Mouse (Mus musculus) kidney, postnatal 10 days (tissue): ENCODE results near the gene Glo1.

Experiments
- DNase-seq: peaks from one replicate; pipeline ENCODE4 v3.0.0; 2021; ENCODE audit warnings: mixed read lengths

Glo1 gene

GRCm38 (mm10) chr17:30575941-30576773, 50.5 kb downstream of the Glo1 start, which contains the start of gene Btbd9:
TSS of gene Btbd9 (minus strand) at chr17:30576488.
- DNase-seq, result peak; percentile 97

DNA sequence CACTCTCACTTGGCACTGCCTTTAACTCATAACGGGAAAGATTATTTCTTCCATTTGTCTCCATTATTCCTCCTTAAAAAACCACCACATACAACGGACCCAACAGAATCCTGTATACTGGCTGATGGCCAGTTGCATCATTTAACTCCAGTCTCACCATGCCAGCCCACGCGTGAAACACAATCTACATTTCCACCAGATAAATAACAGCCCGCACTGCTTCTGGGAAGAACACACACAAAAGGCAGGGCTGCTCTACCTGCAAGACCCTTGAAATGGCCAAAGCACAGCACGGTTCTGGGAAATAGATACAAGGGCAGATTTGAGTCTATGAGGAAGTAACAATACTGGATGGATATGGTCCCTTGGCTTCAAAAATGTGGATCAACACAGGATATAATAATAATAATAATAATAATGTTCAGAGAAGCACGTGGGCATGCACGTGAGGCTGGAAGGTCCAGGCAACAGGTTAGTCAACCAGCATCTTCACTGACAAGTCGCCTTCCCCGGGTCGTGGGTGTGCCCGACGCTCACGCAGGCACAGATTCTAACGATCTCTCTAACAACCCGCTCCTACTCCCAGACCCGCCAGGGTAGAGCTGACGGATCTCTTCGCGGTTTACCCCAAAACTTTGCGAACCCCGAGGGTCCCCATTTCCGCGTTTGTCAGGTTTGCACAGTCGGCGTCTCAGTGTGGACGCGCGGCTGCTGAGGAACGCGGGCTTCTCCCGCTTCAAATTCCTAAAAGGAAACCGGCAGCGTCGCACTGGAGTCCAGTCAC, 51.4 kb downstream of the Glo1 start:
- DNase-seq, result no peak

DNA sequence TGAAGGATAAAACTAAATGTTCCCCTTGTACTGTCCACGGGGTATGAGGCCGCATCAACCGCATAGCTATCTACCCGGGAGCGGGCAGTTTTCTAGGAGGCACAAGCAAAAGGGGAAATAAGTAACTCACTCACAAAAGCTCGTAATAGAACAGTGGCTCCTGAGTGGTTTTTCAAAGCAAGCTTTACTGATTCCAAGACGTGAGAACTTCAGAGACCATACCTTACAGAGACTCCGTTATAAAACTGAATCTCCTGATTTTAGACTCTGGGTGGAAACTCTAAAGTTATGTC, 51.9 kb downstream of the Glo1 start:
- DNase-seq, result no peak

DNA sequence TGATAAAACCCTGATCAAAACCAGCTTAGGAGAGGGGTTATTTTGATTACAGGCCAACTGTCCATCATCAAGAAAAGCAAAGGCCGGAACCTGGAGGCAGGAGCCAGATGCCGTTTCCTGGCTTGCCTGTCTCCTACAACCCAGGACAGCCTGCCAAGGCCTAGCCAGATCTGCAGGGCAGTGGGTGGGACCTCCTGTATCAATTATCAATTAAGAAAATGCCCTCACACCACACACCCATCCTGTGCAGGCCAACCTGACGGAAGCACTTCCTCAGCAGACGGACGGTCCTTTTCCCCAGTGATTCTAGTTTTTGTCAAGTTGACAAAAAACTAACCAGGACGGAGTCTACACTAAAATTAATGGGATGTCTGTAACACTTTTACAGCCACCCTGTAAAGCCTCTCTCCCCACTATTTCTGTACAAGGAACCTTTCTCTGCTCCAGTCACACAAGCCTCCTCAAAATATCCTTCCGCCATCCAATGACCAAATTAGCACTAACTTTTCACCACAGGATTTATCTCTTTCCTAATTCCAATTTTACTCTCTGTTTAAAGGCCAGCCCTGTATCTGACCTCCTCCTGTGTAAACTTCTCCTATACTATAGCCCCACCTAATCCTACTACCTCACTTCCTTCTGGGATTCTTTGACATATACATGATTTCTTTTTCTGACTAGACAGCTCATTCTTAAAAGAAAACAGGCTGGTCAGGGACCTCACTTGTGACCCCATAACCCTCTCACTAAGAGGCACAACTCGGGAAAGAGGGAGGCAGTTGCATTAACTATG, 52.5 kb downstream of the Glo1 start:
- DNase-seq, result peak; percentile 54

DNA sequence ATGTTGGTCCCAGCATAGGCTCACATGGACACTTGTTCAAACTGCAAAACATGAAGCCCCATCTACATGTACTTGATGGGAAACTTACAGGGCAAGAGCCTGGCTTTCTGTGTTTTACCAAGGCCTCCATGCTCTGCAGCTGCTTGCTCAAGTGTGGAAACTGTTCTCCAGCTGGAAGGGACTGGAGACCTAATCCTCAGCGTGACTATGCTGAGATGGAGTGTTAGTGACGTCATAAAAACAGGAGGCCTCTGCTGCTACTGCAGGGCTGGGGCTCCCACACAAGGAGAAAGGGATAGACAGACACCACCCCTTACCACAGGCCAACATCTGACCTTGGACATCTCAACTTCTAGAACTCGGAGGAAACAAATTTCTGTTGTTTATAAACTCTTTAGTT, 55.7 kb downstream of the Glo1 start:
- no peak for DNase-seq

DNA sequence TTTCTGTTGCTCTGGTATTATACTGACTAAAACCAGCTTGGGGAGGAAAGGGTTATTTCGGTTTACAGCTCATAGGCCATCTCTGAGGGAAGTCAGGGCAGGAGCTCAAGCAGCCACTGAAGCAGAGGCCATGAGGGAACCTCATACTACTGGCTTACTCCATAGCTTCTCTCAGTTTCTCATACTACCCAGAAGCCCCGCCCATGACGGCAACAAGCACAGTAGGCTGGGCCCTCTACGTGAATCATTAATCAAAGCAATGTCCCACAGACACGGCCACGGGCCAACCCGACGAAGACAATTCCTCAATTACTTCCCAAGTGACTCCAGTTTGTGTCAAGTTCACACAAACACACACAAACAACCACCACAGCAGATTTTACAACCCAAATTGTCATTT, 56.5 kb downstream of the Glo1 start:
- DNase-seq, result peak; percentile 75

- no peak for DNase-seq
Measured at GRCm38 (mm10) chr17:30568473-30568872, 58.2 kb downstream of the Glo1 start.

DNA sequence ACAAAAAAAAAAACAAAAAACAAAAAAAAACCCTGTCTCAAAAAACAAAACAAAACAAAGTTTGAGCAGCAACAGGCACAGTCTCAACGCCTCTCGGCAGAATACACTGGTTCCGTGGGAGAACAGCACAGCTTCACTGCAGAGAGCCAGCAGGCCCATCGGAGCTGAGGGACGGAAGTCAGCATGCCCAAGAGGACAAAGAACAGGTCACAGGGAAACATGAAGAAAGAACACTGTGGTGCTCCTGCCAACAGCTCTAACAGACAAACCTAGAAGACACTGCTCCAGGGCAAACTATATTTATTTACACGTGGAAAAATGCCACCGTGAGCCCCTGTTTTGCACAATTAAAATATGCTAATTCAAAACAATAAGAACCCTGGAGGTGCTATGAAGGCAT, 61.7 kb downstream of the Glo1 start:
- DNase-seq, result no peak

- DNase-seq, result no peak
Measured at GRCm38 (mm10) chr17:30564407-30564806, 62.3 kb downstream of the Glo1 start.

GRCm38 (mm10) chr17:30563484-30564075, 63.1 kb downstream of the Glo1 start:
- no peak for DNase-seq

- no peak for DNase-seq
Measured at GRCm38 (mm10) chr17:30562770-30563169, 63.9 kb downstream of the Glo1 start.

DNA sequence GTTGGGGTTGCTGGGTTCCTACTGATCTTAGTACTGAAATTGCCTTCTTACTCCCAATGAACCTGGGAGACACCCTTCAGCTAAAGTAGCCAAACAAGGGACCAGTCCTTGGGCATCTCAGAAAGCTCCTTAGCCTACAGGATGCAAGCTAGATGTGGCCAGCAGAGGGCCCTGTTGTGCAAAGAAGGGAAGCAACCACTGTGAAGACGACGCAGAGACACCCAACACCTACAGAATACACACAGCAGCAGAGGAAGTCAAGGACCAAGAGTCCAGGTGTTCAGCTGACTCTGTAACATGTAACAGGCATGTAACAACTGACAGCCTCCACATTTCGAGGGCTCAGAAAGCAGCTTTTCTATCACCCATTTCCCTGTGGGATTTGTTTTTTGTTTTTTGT, 67.1 kb downstream of the Glo1 start:
- DNase-seq, result peak; percentile 88

- DNase-seq, result no peak
Measured at GRCm38 (mm10) chr17:30558623-30559022, 68.0 kb downstream of the Glo1 start.

GRCm38 (mm10) chr17:30556512-30556911, 70.2 kb downstream of the Glo1 start:
- DNase-seq, result no peak

DNA sequence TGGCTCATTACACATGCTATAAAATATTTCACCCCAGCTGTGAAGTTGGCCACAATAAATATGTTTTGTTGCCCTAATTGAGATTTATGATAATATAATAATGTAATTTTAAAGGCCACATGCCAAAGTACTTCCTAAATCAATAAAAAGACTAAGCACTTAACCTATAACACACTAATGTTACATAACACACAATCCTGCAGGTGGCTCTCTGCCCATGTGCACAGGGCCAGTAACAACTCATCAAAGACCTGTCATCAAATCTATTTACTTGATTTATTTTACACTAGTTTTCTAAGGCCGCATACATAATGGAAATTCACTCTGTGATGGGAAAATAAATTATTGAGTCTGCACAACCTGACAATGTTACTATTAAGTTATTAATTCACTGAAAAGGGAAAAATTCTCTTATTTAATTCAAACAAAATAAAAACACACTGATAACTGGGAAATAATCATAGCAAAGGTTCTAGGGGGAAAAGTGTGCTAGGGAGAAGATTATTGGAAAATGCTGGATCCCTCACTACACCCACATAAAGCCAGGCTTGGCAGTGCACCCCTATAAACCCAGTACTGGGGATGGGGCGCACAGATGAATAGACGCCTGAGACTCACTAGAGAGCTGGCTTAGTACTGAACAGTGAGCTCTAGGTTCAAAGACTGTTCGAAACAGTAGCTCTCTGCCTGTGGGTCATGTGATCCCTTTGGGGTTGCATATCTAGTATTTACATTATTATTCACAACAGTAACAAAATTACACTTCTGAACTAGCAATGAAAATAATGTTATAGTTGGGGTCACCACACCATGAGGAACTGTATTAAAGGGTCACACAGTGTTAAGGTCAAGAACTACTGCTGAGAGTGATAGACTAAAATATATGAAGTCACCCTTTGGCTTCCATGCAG, 73.4 kb downstream of the Glo1 start:
- peak; percentile 21 for DNase-seq

DNA sequence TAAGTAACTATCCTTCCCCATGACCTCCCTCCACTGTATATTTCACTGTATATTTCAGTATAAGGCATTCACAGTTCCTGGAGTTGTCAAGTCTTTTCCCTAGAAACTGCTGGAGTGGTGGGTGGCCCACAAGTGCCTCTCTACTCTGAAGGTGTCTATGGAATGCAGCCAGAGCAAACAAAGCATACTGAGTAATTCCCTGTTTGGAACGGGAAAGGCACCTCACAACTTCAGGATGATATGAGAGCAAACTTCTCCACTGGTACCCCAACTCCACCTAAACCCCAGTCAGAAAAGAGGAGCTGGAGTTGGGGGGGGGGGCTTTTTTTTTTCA, 75.9 kb downstream of the Glo1 start:
- peak; percentile 9 for DNase-seq

- DNase-seq, result peak; percentile 5
Measured at GRCm38 (mm10) chr17:30549899-30550773, 76.5 kb downstream of the Glo1 start.

DNA sequence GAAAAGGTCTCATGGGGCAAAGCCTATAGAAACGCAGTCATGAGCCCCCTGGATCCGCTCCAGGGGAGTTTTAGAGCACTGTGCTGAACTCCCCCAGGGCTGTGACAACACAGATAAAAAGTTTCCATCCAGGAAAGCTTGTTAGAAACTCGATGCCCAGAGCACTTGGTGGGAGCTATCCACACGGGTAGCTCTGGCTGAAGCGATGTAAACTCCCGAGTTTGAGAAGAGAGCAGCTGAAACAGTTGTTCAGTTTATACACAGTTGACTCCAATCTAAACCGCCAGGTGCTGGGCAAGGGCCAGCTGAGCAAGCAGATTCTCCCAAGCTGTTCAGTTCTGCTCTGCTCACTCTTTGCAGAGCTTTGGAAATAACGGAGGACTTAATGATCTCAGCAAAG, 87.6 kb downstream of the Glo1 start:
- peak; percentile 67 for DNase-seq

DNA sequence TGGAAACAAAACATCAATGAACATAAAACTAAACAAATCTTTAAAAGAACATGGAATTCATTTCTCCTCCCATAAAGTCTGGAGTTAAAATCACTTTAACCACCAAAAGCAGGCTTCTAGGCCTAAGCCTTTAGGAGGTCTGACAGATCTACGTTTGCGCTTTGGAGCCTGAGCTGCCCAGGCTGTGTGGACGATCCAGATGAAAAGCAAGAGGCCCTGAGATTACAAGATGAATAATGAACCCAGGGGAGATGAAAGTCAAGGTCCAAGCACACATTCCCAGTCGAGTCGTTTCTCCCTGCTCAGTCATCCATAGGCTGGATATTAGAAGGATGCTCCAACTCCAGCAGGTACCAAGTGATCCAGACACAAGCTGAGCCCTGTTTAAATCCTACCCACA, 90.0 kb downstream of the Glo1 start:
- no peak for DNase-seq
